Mouse (Mus musculus): ENCODE results near the gene Gm20604.

Gm20604 gene

DNA sequence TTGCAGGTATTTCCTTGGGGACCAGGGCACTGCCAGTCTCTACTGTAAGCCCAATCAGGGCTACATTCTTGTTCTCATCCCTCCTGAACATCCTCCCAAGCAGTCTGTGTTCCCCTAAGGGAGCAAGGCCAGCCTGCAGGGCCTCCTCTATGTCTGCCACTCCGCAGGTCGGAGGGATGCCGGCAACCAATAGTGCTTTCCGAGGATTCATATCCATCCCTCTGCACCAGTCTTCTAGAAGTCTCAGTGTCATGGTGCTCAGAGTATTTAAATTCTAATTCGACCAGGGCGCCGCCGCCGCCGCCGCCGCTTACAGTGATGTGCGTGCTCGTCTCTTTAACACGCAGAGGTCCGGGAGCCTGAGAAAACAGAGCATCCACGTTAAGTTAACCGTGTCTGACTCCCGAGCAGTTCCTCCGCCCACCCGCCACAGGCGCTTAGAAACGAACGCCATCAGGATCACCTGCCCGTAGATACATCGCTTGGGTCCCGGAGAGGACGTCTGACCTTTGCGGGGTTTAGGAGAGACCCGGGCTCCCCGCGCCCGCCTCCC is 15.4 kb downstream of the Gm20604 start:
- no peak for DNase-seq (ENCODE audit: low read depth, low spot score)

DNA sequence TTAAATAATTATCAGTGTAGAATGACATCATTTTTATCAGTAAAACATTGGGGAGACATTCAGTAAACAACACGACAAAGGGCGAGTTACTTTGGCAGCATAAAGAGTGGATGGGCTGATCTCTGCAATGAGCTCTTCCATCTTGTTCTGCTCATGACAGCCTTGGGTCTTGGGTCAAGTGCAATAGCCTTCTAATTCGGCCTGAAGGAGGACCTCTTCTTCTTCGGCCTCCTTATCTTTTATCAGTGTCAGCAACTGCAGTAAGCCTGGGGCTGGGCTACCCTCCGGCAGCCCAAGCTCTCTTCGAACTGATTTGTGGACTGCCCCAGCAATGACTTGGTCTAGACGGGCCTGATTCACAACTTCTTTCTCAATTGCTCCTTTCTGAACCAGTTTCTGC is 16.4 kb downstream of the Gm20604 start:
- DNase-seq (ENCODE audit: low read depth, low spot score): no peak

DNA sequence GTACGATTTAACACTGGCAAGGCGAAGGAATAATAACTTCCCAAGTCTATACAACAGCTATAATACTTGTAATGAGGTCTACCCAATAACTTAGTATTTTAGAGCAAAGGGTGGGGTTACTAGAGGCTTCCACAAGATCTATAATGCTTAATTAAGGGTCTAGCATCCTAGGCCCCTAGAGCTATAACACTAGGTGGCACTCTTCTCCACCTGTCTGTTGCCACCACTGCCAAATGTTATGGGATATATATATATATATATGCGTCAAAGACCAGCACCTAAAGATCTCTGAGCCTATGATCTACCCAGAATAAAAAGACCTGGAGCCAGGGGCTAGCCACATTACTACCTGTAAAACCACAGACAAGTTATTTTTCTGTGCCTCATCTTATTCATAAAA is 18.2 kb downstream of the Gm20604 start:
- peak; percentile 72 for DNase-seq (ENCODE audit: low read depth, low spot score)

DNA sequence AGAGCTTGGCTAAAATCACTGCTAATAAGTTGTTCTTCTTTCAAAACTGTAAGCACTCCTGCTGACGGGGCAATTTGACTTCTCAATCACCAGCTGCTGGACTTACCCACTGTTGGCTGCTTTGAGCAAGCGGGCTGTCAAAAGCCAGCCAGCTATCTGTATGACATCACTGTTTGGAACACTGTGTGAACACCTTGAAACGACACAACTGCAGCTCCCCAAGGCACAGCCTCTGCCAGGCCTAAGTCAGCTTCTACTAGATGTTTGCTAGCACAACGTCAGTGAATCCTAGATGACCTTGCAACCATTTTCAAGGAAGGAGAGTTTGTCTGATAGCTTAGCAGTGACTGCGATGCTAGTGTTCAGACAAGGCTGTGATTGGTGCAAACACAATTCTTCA is 19.4 kb downstream of the Gm20604 start:
- no peak for DNase-seq (ENCODE audit: low read depth, low spot score)

DNA sequence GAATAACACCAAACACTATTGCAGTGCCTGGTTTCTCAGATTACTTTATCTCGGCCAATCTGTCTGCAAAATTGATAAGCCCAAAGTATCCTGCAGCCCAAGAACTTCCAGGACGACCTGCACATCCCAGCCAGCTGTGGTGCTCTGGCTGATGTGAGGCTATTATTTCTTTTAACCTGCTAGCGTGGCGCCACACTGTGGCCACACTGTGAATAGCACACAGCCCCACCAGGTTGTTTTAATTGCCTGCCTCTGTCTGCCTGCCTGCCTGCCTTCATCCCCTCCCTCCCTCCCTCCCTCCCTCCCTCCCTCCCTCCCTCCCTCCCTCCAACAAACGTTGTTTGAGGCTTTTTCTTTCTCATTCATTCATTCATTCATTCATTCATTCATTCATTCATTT is 25.1 kb downstream of the Gm20604 start:
- DNase-seq (ENCODE audit: low read depth, low spot score): peak; percentile 85

DNA sequence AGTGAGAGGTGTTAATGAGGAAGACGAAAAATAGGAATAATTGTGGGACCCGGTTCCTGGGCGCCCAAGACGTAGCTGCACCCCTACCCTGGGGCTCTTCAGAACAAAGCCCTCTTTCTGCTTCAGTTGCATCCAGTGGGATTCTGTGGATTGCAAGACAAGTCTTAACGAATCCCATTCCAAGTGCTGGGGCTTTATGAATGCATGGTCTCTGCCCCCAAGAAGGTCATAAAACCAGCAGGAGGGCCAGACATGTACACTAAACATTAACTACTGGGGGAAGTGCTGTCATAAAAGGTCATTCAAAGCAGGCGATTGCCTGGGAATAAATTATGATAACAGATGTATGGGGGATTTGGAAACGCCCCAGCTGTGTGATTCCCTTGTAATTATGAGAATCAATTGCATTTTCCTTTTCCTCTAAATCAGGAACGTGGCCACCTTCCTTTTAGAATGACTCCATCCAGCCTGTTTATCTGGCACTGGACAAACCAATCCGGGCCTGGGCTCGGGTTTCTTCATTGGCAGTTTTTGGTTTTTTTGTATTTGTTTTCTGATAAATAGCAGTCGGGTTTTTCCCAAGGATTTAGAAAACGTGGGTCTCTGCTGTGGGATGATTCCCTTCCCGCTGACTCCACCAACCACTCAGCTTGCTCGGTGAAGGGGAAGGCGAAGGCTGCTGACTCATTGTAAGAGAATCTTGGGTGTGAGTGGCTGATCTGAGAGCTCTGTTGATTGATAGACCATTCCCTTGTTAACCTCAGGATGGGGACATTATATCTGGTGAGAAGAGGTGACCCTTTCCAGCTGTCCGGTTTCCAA is 27.5 kb downstream of the Gm20604 start:
- DNase-seq (ENCODE audit: low read depth, low spot score): no peak

DNA sequence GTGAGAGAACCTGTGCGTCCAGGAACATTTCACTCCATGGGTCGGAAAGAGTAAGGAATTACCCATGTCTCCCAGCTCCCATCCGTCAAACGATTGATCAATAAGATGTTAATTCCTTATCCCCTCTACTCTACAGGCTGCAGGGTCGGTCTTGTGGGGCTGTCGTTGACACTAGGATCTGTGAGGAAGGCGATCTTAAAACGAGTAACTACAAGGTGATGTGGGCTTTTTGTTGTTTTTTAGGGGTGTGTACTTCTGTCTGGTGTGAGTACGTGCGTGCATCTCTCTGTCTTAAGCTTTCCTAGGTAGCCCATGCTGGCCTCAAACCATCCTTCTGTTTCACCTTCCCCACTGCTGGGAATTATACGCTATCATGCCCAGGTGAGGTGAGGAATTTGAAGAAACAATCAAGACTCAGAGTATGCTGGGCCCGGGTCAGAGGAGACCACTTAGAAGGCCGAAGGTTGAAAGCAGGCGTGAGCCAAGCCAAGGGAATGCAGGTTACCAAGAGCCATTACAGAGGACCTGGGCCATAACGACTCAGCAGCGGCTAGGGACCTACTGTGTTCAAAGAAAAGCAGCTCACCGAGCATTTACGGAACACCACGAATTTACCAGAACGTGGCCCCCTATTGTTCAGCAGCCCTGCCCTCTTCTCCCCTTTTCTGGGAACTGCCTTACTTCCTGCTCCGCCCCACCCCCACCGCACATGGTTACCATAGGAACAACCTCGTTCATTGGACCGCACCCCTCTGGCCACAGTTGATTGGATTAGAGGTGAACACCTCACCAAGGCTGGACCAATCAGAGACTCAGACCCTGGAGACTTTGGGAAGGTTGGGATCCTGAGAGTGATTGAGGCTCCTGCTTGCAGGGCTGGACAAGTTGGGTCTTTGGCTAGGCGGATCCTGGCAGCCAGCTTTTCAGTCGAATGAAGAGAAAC is 28.3 kb downstream of the Gm20604 start:
- DNase-seq (ENCODE audit: low read depth, low spot score): peak; percentile 67

DNA sequence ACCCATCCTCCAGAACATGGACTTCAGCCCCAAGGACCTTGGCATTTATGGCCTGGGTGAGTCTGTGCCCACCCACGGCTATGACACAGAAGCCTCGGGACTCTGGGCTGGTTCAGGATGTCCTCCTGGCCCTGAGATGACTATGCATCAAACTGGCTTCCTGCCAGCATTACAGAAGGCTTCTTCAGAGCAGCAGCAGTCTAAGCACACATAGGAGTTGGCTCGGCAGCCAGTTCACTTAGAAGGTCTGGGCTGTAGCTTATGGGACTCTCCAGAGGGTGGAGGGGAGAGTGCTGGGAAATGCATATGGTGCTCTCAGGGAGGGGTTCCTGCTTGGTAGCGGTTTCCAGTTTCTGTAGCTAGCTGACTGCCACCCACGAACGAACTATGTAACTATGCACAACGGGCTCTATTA is 32.7 kb downstream of the Gm20604 start:
- DNase-seq (ENCODE audit: low read depth, low spot score): peak; percentile 60

DNA sequence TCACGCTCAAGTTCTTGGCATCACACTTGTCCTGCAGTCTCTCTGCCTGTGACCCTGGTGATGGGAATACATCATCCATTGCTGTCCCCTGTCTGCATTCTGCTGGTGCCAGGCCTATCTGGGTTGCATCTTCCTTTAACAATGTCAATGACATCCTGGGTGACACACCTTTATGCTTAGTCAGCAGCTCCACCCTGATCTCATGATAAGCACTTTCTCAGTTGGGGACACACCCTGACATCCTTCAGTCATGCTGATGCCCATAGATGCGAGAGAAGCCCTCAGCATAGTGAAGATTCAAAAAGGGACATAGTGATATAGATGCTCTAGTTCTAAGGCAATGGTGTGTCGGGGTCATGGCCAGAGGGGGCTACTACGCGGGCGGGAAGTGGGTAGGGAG is 33.3 kb downstream of the Gm20604 start:
- DNase-seq (ENCODE audit: low read depth, low spot score): peak; percentile 43

DNA sequence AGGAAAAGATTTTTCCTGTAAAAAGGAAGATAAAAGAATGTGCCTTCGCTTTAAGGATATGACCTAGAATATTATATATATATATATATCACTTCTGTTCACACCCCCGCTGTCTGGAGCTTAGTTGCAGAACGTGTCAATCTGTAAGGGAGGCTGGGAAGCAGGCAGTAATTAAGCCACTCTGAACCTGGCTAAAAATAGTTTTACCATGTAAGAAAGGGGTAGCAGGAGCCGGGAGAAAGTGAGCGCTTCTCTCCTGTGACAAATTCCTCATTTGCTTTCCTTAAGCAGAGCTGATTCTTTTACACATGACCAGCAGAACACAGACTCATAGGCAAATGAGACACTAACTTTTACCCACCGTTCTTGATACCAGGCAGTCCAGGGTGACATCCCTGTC is 34.6 kb downstream of the Gm20604 start:
- DNase-seq (ENCODE audit: low read depth, low spot score): no peak

DNA sequence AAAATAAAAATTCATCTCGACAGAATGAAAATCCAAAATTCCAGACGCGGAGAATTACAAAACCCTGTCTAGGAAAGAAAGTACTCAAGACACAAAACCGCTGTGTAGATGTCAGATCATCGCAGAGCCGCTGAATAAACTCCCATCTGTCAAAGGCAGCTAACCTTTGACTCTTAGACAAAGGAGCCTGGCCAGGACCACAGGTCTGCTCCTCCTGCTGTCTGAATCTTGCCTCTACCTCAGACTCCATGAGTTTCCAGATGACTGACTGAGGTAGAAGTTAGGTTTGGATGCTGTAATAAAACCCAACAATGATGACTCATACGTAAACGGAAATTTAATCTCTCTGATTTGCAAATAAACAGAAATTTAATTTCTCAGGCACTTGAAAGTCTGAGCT is 35.5 kb downstream of the Gm20604 start:
- DNase-seq (ENCODE audit: low read depth, low spot score): no peak

DNA sequence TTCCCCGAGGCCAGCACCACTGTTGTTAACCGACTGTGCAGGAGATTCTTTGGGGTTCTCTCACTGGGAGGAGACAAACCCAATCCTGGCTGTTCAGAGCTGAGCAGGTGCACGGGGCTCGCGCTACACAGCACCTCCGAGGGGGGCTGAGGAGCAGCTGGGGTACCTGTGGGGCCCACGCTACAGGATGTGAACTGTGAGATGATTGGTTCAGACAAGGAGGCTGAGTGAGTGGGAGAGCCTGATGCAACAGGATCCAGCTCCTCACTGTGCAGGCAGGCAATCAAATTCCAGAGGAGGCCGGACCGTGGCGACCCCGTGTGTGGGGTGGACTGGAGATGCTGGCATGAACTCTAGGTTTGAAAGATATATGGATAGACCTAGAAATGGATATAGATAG is 36.0 kb downstream of the Gm20604 start:
- DNase-seq (ENCODE audit: low read depth, low spot score): no peak

DNA sequence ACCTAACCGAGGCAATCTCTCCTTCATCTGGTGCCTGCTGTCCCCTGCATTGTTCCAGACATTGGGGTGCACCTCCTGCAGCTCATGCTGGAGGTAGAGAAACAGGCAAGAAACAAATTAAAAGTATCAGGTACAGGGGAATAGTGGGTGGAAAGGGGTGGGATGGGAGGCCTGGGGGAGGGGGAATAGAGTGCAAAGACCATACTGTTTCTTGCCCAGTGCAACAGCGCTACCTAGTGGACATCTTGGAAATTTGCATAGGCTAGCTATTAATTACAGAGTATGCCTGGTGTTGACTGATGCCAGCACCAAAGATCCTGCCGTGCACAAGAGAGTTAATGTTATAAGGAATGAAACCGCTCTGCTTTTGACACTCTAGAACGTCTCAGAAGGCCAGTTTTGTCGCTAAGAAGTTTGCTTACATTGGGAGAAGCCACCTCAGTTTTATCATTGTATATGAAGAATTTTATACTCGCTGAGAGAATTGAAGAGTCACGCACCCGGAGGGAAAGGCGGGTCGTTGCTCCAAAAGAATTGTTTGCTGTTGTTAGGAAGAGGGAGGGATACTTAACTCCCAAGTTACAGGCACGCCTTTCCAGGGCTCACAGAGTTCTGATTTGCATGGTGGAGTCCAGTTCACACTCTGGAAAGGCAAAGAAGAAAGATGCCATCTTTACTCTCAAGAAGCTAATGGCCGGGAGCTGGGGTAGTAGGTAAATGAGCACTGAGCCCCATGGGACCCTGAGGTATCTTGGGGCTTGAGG is 38.7 kb downstream of the Gm20604 start:
- peak; percentile 84 for DNase-seq (ENCODE audit: low read depth, low spot score)

DNA sequence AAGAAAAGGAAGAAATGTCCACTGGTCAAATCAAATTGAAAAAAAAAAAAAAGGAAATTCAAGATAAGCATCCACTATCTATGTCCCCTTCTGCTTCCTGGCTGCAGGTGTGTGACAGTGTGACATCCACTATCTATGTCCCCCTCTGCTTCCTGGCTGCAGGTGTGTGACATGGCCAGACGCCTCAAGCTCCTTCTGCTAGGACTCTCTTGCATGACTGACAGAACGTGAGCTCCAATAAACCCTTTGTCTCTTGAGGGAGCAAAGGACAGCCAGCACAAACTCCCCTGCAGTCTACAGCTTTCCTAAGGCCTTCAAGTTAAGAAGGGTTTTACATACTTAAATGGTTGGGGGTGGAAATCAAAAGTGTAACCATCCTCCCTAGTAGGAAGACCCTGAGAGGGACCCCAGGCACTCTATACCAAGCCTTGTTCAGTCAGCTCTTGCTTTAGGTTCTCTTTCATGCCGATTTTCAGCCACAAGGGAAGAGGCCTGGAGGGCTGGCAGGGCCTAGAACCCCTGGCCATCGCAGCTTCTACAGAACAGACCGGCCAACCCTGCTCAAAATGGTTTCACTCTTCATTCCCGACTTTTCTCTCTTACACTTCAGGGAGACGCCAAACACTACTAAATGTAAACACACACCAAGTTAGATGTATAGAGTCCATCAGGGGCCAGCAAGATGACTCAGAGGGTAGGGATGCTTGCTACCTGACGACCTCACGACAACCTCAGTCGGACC is 43.6 kb downstream of the Gm20604 start:
- DNase-seq (ENCODE audit: low read depth, low spot score): no peak

DNA sequence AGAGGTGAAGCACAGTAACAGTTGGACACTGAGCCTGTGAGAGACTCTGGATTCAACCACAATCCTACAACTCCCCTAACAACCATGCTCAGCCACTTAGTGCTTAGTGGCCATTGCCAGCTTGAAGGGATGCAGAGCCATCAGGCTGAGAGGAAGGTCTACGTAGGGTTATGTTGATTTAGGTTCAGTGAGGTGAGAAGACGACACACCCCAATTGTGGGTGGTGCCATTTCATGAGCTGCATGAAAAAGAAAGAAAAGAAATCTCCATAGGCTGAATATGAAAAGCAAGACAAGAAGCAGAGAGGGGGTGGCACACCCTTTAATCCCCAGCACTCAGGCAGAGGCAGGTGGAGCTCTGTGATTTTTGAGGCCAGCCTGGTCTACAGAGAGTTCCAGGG is 44.4 kb downstream of the Gm20604 start:
- no peak for DNase-seq (ENCODE audit: low read depth, low spot score)

DNA sequence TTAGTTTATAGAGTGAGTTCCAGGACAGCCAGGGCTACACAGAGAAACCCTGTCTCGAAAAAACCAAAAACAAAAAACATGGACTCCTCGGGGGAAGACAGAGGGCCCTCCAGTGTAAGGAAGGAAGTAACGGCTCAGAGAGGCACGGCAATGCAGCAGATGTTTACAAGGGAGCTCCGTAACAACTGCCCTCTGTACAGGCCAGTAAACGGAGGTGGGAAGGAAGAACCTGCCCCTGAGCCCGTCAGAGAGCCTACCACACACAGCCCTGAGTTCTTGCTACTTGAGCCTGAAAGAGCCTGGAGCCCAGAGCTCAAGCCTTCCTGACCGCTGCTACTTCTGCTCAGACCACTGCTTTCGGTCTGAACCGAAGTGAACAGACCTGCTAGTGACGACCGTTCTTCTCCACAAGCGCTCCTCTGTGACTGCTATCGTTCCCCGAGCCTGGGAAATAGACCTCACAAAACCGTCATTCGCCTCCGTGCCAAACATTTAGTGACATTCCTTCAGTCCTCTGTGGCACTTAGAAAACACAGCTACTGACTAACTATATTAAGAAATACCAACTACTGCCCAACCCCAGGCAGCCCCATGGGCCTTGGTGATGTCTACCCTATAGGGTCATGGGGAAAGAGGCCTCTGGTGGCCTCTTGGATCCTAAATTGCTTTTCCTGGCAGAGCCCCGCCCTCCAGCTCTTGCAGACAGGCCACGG is 45.2 kb downstream of the Gm20604 start:
- DNase-seq (ENCODE audit: low read depth, low spot score): no peak

DNA sequence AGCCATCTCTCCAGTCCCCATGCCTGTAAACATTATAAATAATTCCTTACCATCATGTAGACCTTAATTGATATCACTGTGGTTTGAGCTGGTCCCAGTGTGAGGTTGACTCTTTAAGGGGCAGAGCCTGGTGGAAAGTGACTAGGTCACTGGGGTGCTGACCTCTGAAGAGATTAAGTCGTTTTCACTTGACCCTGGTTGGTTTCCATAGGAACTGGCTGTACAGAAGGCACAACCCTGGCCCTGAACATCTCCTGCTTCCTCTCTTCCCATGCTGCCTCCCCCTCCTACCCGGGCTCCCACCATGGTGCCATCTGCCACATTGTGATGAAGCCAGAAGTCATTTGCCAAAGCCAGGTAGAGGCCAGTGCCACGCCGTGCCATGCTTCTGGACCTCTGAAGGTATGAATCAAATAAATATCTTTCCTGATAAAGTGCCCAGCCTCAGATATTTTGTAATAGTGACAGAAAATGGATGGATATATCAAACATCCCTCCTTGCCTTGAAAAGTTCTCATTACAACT is 47.6 kb downstream of the Gm20604 start:
- no peak for DNase-seq (ENCODE audit: low read depth, low spot score)

DNA sequence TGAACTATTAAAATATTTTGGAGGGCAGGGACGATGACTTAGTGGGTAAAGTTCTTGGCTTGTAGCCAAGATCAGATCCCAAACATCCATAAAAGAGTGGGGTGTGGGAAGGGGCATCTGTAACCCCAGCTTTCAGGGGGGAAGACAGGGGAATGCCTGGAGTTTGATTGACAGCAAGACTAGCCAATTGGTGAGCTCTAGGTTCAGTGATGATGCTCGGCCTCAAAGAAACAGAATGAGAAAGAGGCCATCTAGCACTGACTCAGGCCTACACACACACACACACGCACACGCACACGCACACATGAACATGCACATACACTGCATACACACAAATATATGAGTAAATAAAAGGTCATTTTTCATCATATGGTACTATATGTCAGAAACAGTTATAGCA is 48.6 kb downstream of the Gm20604 start:
- DNase-seq (ENCODE audit: low read depth, low spot score): no peak

DNA sequence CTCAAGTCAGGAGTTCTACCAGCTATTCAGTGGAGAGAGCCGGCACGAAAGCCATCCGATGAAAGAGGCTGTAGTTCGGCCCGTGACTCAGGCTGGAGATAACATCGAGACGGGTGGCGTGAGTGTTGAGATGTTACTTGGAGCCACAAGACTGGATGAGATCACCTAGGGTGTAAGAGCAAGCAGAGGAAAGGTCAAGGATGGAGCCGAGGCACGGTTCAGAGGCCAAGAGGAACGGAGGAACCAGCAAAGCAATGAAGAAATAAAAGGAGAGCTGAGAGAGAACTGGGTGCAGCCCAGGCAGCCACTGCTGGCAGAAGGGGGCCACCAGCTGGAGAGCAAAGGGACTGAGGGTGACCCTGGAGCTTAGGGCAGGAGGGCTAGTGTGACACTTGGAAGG is 50.3 kb downstream of the Gm20604 start:
- DNase-seq (ENCODE audit: low read depth, low spot score): no peak

DNA sequence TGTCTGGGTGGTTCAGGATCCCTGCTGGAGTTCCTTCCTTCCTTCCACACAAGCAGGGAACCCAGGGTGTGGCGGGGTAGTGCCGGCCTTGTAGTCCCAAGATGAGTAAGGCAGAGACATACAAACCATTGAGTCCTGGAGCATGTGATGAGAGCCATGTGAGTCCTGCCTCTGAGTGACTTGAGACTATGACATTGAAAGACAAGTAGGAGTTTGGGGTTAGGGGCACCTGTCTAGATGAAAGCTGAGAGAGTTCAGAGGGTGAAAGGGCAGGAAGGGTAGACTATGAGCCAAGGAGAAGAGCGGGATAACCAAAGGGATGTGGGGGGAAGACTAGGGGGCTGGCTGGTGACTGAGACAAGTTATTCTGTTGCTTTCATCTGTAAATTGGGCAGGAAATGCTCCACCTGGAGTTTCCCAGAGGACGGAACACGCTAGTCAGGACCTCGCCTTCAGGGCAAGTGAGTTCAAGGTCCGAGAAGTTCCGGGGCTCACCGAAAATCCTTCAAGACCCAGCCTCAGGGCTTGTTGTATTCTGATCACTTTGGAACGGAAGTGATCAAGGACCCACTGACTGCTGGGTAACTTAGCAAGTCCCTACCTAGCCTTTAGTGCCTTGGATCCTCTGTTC is 51.5 kb downstream of the Gm20604 start:
- no peak for DNase-seq (ENCODE audit: low read depth, low spot score)
